Mouse (Mus musculus) lung, embryonic 16.5 days (tissue): ENCODE measurements around the gene Olfr883. TPM values are rescaled to one million over a fixed set of nuclear protein-coding genes. Genes with fewer than 3 reads are reported as not detected.

Source experiments
- ATAC-seq: fragments of 200-750 bp; cut with Nextera tagmentation; 2 replicates; pipeline ENCODE4 v1.8.0; 2017; ENCODE audit warnings: low read depth, mild to moderate bottlenecking, moderate library complexity
- H3K27ac ChIP-seq: fragments of 300-500 bp; sonication (generic); 2 replicates; pipeline ENCODE4 v1.5.1; 2014; ENCODE audit warnings: mild to moderate bottlenecking, control low read depth, low read length
- H3K27me3 ChIP-seq: fragments of 300-500 bp; sonication (generic); 2 replicates; pipeline ENCODE4 v1.6.1; 2014; ENCODE audit warnings: low read depth, low read length, mixed read lengths; ENCODE audit not compliant: control insufficient read depth, insufficient read depth
- H3K36me3 ChIP-seq: fragments of 300-500 bp; sonication (generic); 2 replicates; pipeline ENCODE4 v1.6.1; 2014; ENCODE audit warnings: low read length; ENCODE audit not compliant: control insufficient read depth, insufficient read depth
- H3K4me1 ChIP-seq: fragments of 300-500 bp; sonication (generic); replicated peaks from 2 replicates; pipeline ENCODE4 v1.6.1; 2014; ENCODE audit warnings: low read length, mixed read lengths; ENCODE audit not compliant: control insufficient read depth, insufficient read depth
- H3K4me2 ChIP-seq: fragments of 300-500 bp; sonication (generic); 2 replicates; pipeline ENCODE4 v1.6.1; 2014; ENCODE audit warnings: low read depth, low read length, control low read depth
- H3K4me3 ChIP-seq: fragments of 300-500 bp; sonication (generic); 2 replicates; pipeline ENCODE4 v1.5.1; 2014; ENCODE audit warnings: mild to moderate bottlenecking, low read length, control low read depth
- H3K9ac ChIP-seq: fragments of 300-500 bp; sonication (generic); 2 replicates; pipeline ENCODE4 v1.6.1; 2014; ENCODE audit warnings: low read length, control low read depth
- H3K9me3 ChIP-seq: fragments of 300-500 bp; sonication (generic); 2 replicates; pipeline ENCODE4 v1.6.1; 2016; ENCODE audit warnings: low read length; ENCODE audit not compliant: control insufficient read depth
- WGBS: fragments of 180-500 bp; shearing (Covaris S2); extraction: QIAGEN DNeasy Blood & Tissue Kit; methylation state at CpG from one replicate; pipeline ENCODE4 v1.1.7; 2014; 5-methylcytosine and 5-hydroxymethylcytosine counted together
- polyA plus RNA-seq: library from polyadenylated mRNA; unstranded; fragments of >200 nt; fragmentation: Nextera tagmentation; extraction: Ambion mirVana; gene quantifications from 2 replicates; pipeline ENCODE4 v1.2.1, GENCODE M21; 2015

Olfr883 gene
- polyA plus RNA-seq, result not detected in 2 replicates

- Histone ChIP-seq H3K27ac (no peak within 1 kb of the TSS), H3K4me2 (no peak within 1 kb of the TSS), H3K36me3 (no peaks in the 10 kb centered on the region), H3K9me3 (no peaks in the 10 kb centered on the region), H3K9ac (no peak within 1 kb of the TSS), H3K4me1 (no peaks in the 10 kb centered on the region), H3K27me3 (no peaks in the 10 kb centered on the region), H3K4me3 (no peak within 1 kb of the TSS)
- no peak for ATAC-seq
- 80% methylated on average over 1 of the region's 1 CpGs for WGBS
Observed at GRCm38 (mm10) chr9:38025508-38025907, at the start of gene Olfr883. Gene Olfr883, plus strand, starts transcription at chr9:38025808.

GRCm38 (mm10) chr9:37991525-37991924, 34.1 kb upstream of the Olfr883 start, which contains the start of gene Olfr881:
Gene Olfr881, plus strand, starts transcription at chr9:37991825.
- Histone ChIP-seq H3K4me1 (no peaks in the 10 kb centered on the region), H3K27ac (no peak within 1 kb of the TSS), H3K9ac (no peak within 1 kb of the TSS), H3K27me3 (no peaks in the 10 kb centered on the region), H3K4me2 (no peak within 1 kb of the TSS), H3K9me3 (no peaks in the 10 kb centered on the region), H3K36me3 (no peaks in the 10 kb centered on the region), H3K4me3 (no peak within 1 kb of the TSS)
- no peak for ATAC-seq

- H3K36me3 ChIP-seq, result no peaks in the 10 kb centered on the region
- no peak overlapping the region for H3K27ac ChIP-seq
- no peaks in the 10 kb centered on the region for H3K4me1 ChIP-seq
- no peaks in the 10 kb centered on the region for H3K9me3 ChIP-seq
- no peaks in the 10 kb centered on the region for H3K27me3 ChIP-seq
- WGBS, result 26% methylated on average over 2 of the region's 2 CpGs
- ATAC-seq, result no peak
- H3K4me3 ChIP-seq, result no peak overlapping the region
- no peak overlapping the region for H3K4me2 ChIP-seq
- H3K9ac ChIP-seq, result no peak overlapping the region
Observed at GRCm38 (mm10) chr9:37998581-37999204, 26.9 kb upstream of the Olfr883 start.

GRCm38 (mm10) chr9:38000021-38000420, 25.6 kb upstream of the Olfr883 start:
- ATAC-seq, result no peak
- Histone ChIP-seq H3K4me3 (no peak overlapping the region), H3K36me3 (no peaks in the 10 kb centered on the region), H3K9me3 (no peaks in the 10 kb centered on the region), H3K4me1 (no peaks in the 10 kb centered on the region), H3K27me3 (no peaks in the 10 kb centered on the region), H3K4me2 (no peak overlapping the region), H3K9ac (no peak overlapping the region), H3K27ac (no peak overlapping the region)
- WGBS, result 43% methylated on average over 1 of the region's 1 CpGs

GRCm38 (mm10) chr9:38046255-38046654, 20.6 kb downstream of the Olfr883 start, which contains the start of gene Olfr884:
Gene Olfr884, plus strand, starts transcription at chr9:38046555.
- no peak for ATAC-seq
- no peaks in the 10 kb centered on the region for H3K9me3 ChIP-seq
- H3K36me3 ChIP-seq, result no peaks in the 10 kb centered on the region
- no peaks in the 10 kb centered on the region for H3K27me3 ChIP-seq
- H3K4me3 ChIP-seq, result no peak within 1 kb of the TSS
- WGBS, result 56% methylated on average over 1 of the region's 1 CpGs
- no peak within 1 kb of the TSS for H3K4me2 ChIP-seq
- H3K4me1 ChIP-seq, result no peaks in the 10 kb centered on the region
- no peak within 1 kb of the TSS for H3K9ac ChIP-seq
- no peak within 1 kb of the TSS for H3K27ac ChIP-seq

GRCm38 (mm10) chr9:38061022-38061421, 35.4 kb downstream of the Olfr883 start, which contains the start of gene Olfr885:
Gene Olfr885, plus strand, starts transcription at chr9:38061322.
- Histone ChIP-seq H3K27me3 (no peaks in the 10 kb centered on the region), H3K4me1 (no peaks in the 10 kb centered on the region), H3K27ac (no peak within 1 kb of the TSS), H3K9ac (no peak within 1 kb of the TSS), H3K9me3 (no peaks in the 10 kb centered on the region), H3K36me3 (no peaks in the 10 kb centered on the region), H3K4me2 (no peak within 1 kb of the TSS), H3K4me3 (no peak within 1 kb of the TSS)
- WGBS, result 78% methylated on average over 3 of the region's 3 CpGs
- no peak for ATAC-seq

Other genes with a start within 250 kb of the Olfr883 start
- not detected in 2 replicates for gene Olfr876, start 222.8 kb upstream of the Olfr883 start, polyA plus RNA-seq
- gene Olfr877, start 171.5 kb upstream of the Olfr883 start, polyA plus RNA-seq, result not detected in 2 replicates
- not detected in 2 replicates for gene Olfr145, start 129.1 kb upstream of the Olfr883 start, polyA plus RNA-seq
- not detected in 2 replicates for gene Olfr878, start 108.0 kb upstream of the Olfr883 start, polyA plus RNA-seq
- not detected in 2 replicates for gene Olfr881, start 34.0 kb upstream of the Olfr883 start, polyA plus RNA-seq
- not detected in 2 replicates for gene Olfr884, start 20.7 kb downstream of the Olfr883 start, polyA plus RNA-seq
- gene Olfr885, start 35.5 kb downstream of the Olfr883 start, polyA plus RNA-seq, result not detected in 2 replicates
- gene Olfr887, start 58.3 kb downstream of the Olfr883 start, polyA plus RNA-seq, result not detected in 2 replicates
- gene Olfr888, start 82.3 kb downstream of the Olfr883 start, polyA plus RNA-seq, result not detected in 2 replicates
- 0.04 TPM in 1 of 2 replicates, not detected in the other for gene Olfr889, start 89.4 kb downstream of the Olfr883 start, polyA plus RNA-seq
- gene Olfr890, start 116.7 kb downstream of the Olfr883 start, polyA plus RNA-seq, result not detected in 2 replicates
- not detected in 2 replicates for gene Olfr891, start 155.0 kb downstream of the Olfr883 start, polyA plus RNA-seq
- gene Olfr893, start 182.6 kb downstream of the Olfr883 start, polyA plus RNA-seq, result not detected in 2 replicates
- not detected in 2 replicates for gene Olfr894, start 192.2 kb downstream of the Olfr883 start, polyA plus RNA-seq
- gene Olfr143, start 227.0 kb downstream of the Olfr883 start, polyA plus RNA-seq, result not detected in 2 replicates
- gene Olfr895, start 242.0 kb downstream of the Olfr883 start, polyA plus RNA-seq, result not detected in 2 replicates